Mouse (Mus musculus) midbrain, embryonic 12.5 days (tissue): ENCODE results near the gene Rgs16. TPM values are rescaled to one million over a fixed set of nuclear protein-coding genes. Genes with fewer than 3 reads are reported as not detected.
"Not testable (repeated sequence)": the region's sequence is repeated elsewhere in the genome, so short reads cannot be mapped to it uniquely, and the experiment has no call there.

Experiments
- ATAC-seq: fragments of 200-750 bp; cut with Nextera tagmentation; 2 replicates; pipeline ENCODE4 v1.8.0; 2017; ENCODE audit warnings: low read depth, moderate TSS enrichment, moderate library complexity; ENCODE audit not compliant: low FRiP score
- H3K27ac ChIP-seq: fragments of 300-500 bp; sonication (generic); replicated peaks from 2 replicates; pipeline ENCODE4 v1.5.1; 2016; ENCODE audit warnings: mild to moderate bottlenecking
- H3K27me3 ChIP-seq: fragments of 300-500 bp; sonication (generic); 2 replicates; pipeline ENCODE4 v1.6.1; 2016; ENCODE audit warnings: mild to moderate bottlenecking
- H3K36me3 ChIP-seq: fragments of 300-500 bp; sonication (generic); 2 replicates; pipeline ENCODE4 v1.6.1; 2016
- H3K4me1 ChIP-seq: fragments of 300-500 bp; sonication (generic); 2 replicates; pipeline ENCODE4 v1.6.1; 2016
- H3K4me2 ChIP-seq: fragments of 300-500 bp; sonication (generic); replicated peaks from 2 replicates; pipeline ENCODE4 v1.6.1; 2016; ENCODE audit warnings: mild to moderate bottlenecking, moderate library complexity
- H3K4me3 ChIP-seq: fragments of 300-500 bp; sonication (generic); 2 replicates; pipeline ENCODE4 v1.5.1; 2016; ENCODE audit warnings: mild to moderate bottlenecking
- H3K9ac ChIP-seq: fragments of 300-500 bp; sonication (generic); replicated peaks from 2 replicates; pipeline ENCODE4 v1.6.1; 2016; ENCODE audit warnings: mild to moderate bottlenecking, moderate library complexity
- H3K9me3 ChIP-seq: fragments of 300-500 bp; sonication (generic); 2 replicates; pipeline ENCODE4 v1.6.1; 2016; ENCODE audit warnings: mild to moderate bottlenecking
- whole genome bisulfite sequencing: fragments of 180-500 bp; shearing (Covaris S2); methylation state at CpG from one replicate; pipeline ENCODE4 v1.1.7; 2016; 5-methylcytosine and 5-hydroxymethylcytosine counted together
- polyA plus RNA-seq: library from polyadenylated mRNA; unstranded; fragments of >200 nt; fragmentation: Nextera tagmentation; extraction: Ambion mirVana; gene quantifications from 2 replicates; pipeline ENCODE4 v1.2.1, GENCODE M21; 2016

Gene Rgs16
- polyA plus RNA-seq, 1 experiment from 2014 or later: 46.3 TPM

DNA sequence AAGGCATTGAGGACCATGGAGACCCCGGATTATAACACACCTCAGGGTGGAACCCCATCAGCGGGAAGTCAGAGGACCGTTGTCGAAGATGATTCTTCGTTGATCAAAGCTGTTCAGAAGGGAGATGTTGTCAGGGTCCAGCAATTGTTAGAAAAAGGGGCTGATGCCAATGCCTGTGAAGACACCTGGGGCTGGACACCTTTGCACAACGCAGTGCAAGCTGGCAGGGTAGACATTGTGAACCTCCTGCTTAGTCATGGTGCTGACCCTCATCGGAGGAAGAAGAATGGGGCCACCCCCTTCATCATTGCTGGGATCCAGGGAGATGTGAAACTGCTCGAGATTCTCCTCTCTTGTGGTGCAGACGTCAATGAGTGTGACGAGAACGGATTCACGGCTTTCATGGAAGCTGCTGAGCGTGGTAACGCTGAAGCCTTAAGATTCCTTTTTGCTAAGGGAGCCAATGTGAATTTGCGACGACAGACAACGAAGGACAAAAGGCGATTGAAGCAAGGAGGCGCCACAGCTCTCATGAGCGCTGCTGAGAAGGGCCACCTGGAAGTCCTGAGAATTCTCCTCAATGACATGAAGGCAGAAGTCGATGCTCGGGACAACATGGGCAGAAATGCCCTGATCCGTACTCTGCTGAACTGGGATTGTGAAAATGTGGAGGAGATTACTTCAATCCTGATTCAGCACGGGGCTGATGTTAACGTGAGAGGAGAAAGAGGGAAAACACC, 13.7 kb downstream of the Rgs16 start:
- Histone ChIP-seq H3K4me2 (no peak overlapping the region), H3K27me3 (no peaks in the 10 kb centered on the region), H3K4me3 (no peak overlapping the region), H3K9ac (no peak overlapping the region), H3K4me1 (peaks cover 23% of the 10 kb centered on the region), H3K27ac (no peak overlapping the region), H3K9me3 (no peaks in the 10 kb centered on the region), H3K36me3 (peaks cover 41% of the 10 kb centered on the region)
- no peak for ATAC-seq
- WGBS: 81% methylated on average over 25 of the region's 25 CpGs

DNA sequence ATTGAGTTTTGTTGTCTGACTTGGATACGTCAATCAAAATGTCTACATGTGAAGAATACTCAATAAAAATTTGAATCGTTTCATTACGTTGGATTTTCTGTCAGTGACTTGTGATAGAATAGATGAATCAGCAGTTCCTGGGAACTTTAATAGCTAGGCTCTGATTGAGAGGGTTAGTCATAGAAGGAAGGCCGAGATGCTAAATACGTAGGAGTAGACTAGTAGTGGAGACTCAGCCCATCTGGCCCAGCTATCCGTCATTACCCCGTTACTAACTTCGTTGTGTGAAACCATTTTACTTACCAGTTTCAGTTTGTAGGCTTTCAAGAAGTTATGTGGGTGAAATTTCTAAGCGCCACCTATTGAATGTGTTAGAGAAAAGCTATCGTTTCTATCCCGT, 24.0 kb downstream of the Rgs16 start:
- Histone ChIP-seq H3K9ac (no peak overlapping the region), H3K9me3 (no peaks in the 10 kb centered on the region), H3K4me3 (no peak overlapping the region), H3K27ac (no peak overlapping the region), H3K36me3 (peaks cover 35% of the 10 kb centered on the region), H3K4me1 (no peaks in the 10 kb centered on the region), H3K4me2 (no peak overlapping the region), H3K27me3 (no peaks in the 10 kb centered on the region)
- WGBS: 91% methylated on average over 11 of the region's 11 CpGs
- no peak for ATAC-seq

DNA sequence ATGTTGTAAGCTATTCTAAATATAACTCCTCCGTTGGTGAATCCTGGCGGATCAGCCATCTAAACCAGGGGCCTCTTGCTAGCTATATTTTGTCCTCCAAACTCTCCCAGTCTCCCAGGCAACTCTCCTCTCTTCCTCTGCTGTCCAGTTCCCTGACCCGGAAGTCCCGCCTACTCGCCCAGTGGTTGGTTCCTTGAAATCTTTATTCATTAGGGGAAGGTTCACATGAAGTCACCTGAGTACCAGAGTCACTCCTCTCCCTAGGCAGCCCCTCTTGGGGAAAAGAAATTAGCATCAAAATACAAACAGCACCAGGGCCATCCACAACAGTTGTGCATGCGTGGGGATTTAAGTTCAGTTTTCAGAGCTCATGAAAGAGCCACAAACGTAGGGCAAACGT, 26.1 kb downstream of the Rgs16 start:
- no peaks in the 10 kb centered on the region for H3K4me1 ChIP-seq
- H3K4me3 ChIP-seq: no peak overlapping the region
- H3K27me3 ChIP-seq: no peaks in the 10 kb centered on the region
- H3K36me3 ChIP-seq: peaks cover 14% of the 10 kb centered on the region
- no peaks in the 10 kb centered on the region for H3K9me3 ChIP-seq
- 42% methylated on average over 8 of the region's 8 CpGs for WGBS
- no peak overlapping the region for H3K9ac ChIP-seq
- H3K4me2 ChIP-seq: no peak overlapping the region
- no peak for ATAC-seq
- H3K27ac ChIP-seq: no peak overlapping the region

DNA sequence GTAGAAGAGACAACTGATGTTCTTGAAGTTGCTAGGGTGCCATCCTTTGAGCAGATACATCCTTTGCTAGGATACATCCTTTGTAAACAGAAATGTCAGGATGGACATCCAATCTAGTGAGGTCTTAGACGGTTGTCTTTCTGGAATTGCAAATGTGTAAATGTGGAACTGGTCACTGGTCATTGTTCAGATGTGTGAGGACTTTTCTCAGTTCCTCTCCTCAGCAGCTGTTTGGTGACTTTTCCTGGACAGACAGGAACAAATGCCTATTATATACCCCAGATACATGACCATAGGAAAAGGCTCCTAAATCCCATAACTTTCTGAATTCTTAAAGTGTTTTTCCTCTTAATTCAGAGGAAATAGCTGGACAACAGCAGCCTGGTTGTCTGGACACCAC, 27.1 kb downstream of the Rgs16 start:
- ATAC-seq: no peak
- no peak overlapping the region for H3K27ac ChIP-seq
- no peak overlapping the region for H3K9ac ChIP-seq

DNA sequence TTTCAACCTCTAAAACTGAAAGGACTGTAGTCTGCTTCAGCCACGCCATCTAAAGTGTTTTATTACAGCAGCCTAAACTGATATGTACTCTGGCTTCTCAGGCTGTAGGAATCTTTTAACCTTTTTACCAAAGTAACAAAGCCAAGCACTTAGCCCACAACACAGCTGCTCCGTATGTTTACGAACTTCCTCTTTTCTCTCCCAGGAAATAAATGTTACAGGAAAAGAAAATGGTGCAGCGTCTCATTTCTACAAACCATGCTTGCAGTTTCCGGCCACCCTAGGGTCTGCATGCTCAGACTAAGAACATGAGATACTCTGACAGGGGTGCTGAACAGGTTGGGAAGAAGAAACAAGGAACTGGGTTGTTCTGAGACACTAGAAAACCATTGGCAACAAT, 28.3 kb downstream of the Rgs16 start:
- no peaks in the 10 kb centered on the region for H3K9me3 ChIP-seq
- H3K4me1 ChIP-seq: no peaks in the 10 kb centered on the region
- no peak overlapping the region for H3K4me3 ChIP-seq
- H3K36me3 ChIP-seq: no peaks in the 10 kb centered on the region
- no peaks in the 10 kb centered on the region for H3K27me3 ChIP-seq
- no peak for ATAC-seq
- H3K9ac ChIP-seq: no peak overlapping the region
- H3K27ac ChIP-seq: no peak overlapping the region
- no peak overlapping the region for H3K4me2 ChIP-seq
- WGBS: 91% methylated on average over 5 of the region's 5 CpGs

More for the DNA sequence above, 27.1 kb downstream of the Rgs16 start:
- Histone ChIP-seq H3K9me3 (no peaks in the 10 kb centered on the region), H3K4me2 (no peak overlapping the region), H3K27me3 (no peaks in the 10 kb centered on the region), H3K36me3 (peaks cover 9% of the 10 kb centered on the region; the same call in 1 of the 2 replicates), H3K4me1 (no peaks in the 10 kb centered on the region), H3K4me3 (no peak overlapping the region)
- 85% methylated on average over 1 of the region's 1 CpGs for WGBS

DNA sequence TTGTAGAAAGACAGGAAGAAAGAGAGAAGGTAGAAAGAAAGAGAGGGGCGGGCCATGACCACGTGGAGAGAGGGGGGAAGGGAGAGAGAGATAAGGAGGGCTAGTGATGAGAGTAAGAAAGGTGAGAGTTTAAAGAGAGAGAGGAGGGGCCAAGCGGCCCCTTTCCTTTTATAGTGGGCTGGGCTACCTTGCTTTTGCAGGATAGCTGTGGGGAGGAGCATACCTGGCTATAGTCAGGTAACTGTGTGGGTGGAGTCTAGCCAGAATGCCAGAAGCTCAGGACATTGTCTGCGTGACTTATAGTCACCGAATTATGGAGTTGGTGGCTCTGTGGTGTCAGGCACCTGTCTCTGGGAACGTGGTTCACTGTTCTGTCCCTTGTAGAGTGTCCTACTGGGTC, 29.4 kb downstream of the Rgs16 start:
- not testable (repeated sequence) for H3K4me3 ChIP-seq, H3K36me3 ChIP-seq, H3K9ac ChIP-seq, H3K4me2 ChIP-seq, ATAC-seq, H3K9me3 ChIP-seq, H3K27ac ChIP-seq, H3K27me3 ChIP-seq, H3K4me1 ChIP-seq
- 69% methylated on average over 6 of the region's 6 CpGs for WGBS

DNA sequence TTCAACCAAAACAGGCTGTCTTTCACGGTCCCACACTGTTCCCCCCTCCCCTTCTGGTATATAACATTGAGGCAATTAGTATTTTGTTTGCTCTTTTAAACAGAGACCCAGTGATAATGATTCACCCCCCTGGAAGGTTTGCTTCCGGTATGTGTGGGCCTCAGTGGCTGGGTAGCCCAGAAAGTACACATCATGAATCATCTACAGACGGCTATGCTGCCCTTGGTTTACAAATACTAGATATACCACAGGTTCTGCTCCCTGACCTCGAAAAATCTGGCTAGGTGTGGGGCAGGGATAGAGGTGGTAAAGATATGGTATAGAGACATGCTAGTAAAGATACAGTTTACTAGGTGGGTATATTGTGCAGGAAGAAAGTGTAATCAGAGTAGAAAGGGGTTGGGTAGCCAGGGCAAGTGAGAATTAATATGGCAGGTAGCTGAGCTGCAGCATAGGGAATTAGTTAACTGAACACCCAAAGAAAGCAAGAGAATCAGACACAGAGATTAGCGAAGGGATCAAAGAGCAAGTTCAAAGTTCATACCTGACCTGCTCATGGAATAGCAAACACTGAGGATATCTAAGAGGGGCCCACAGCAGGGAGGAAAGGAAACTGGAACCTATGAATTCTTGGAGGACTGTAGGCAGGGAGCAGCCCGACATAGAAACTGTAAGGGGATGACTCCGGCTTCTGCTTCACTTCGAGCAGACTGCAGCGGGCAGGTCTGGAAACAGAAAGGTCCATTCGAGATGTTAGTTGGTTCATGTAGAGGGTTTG, 30.0 kb downstream of the Rgs16 start:
- no peak overlapping the region for H3K4me3 ChIP-seq
- H3K4me1 ChIP-seq: no peaks in the 10 kb centered on the region
- H3K36me3 ChIP-seq: no peaks in the 10 kb centered on the region
- no peak for ATAC-seq
- no peaks in the 10 kb centered on the region for H3K9me3 ChIP-seq
- no peak overlapping the region for H3K27ac ChIP-seq
- no peak overlapping the region for H3K4me2 ChIP-seq
- WGBS: 85% methylated on average over 10 of the region's 10 CpGs
- no peak overlapping the region for H3K9ac ChIP-seq
- H3K27me3 ChIP-seq: no peaks in the 10 kb centered on the region

DNA sequence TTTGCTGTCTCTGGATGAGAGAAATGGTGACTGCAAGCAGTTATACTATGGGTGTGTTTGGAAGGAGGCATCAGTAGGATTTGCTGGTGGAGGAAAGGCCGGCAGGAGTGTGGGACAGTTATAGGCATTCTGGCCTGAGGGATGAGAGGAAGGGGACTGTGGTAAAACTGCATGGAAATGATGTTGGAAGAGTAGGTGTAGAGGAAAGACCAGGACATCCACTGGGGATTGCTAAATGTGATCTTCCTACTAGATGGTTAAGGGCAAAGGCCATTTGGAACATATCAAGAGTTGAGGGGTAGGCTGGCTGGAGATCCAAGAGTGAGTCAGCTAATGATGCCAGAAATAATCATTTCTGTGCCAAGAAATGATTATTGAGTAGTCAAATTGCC, 30.6 kb downstream of the Rgs16 start:
- WGBS: 96% methylated on average over 1 of the region's 1 CpGs
- Histone ChIP-seq H3K27ac (no peak overlapping the region), H3K4me3 (no peak overlapping the region), H3K36me3 (no peaks in the 10 kb centered on the region), H3K9ac (no peak overlapping the region), H3K4me2 (no peak overlapping the region), H3K27me3 (no peaks in the 10 kb centered on the region), H3K9me3 (no peaks in the 10 kb centered on the region), H3K4me1 (no peaks in the 10 kb centered on the region)
- no peak for ATAC-seq

DNA sequence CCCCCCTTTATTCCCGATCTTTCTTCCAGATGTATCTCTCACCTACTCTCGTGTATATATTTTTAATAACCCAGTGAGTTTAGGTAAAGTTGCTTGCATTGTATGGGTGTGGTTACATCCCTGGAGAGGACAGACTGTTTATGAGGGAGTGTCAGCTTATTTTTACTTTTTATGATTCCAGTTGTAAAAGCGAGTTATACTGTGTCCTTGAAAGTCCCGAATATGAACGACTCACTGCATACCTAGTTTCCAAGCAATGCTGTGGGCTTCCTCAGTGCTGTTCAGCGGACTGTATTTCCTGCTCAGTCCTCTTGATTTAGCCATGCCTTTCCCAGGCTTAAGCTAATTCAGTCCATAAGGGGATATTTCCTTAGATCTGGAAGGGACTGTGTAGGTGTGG, 35.0 kb downstream of the Rgs16 start:
- Histone ChIP-seq H3K4me3 (no peak overlapping the region), H3K4me1 (no peaks in the 10 kb centered on the region), H3K27ac (no peak overlapping the region), H3K27me3 (no peaks in the 10 kb centered on the region), H3K9me3 (no peaks in the 10 kb centered on the region), H3K9ac (no peak overlapping the region), H3K4me2 (no peak overlapping the region), H3K36me3 (no peaks in the 10 kb centered on the region)
- no peak for ATAC-seq
- 91% methylated on average over 6 of the region's 6 CpGs for WGBS

DNA sequence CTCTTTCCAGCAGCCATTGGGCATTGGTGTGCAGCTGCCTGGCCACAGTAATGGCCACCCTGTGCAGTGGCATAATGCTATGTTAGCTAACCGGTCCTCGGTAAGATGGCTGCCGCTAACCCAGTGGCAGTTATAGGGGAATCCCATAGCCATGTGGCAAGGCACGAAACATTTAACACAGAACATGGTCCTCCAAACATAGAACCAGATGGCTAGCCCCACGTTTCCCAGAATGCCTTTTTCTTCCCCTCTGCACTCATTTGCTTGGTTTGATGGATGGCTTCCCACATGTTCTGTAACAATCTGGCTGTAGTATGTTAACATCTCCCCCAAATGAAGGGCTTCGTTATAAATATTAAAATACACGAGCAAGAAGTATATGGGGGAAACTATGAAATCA, 36.1 kb downstream of the Rgs16 start:
- no peaks in the 10 kb centered on the region for H3K4me1 ChIP-seq
- H3K4me2 ChIP-seq: no peak overlapping the region
- H3K27ac ChIP-seq: no peak overlapping the region
- 93% methylated on average over 7 of the region's 7 CpGs for WGBS
- no peak overlapping the region for H3K9ac ChIP-seq
- ATAC-seq: no peak
- H3K27me3 ChIP-seq: no peaks in the 10 kb centered on the region
- H3K4me3 ChIP-seq: no peak overlapping the region
- no peaks in the 10 kb centered on the region for H3K9me3 ChIP-seq
- no peaks in the 10 kb centered on the region for H3K36me3 ChIP-seq

DNA sequence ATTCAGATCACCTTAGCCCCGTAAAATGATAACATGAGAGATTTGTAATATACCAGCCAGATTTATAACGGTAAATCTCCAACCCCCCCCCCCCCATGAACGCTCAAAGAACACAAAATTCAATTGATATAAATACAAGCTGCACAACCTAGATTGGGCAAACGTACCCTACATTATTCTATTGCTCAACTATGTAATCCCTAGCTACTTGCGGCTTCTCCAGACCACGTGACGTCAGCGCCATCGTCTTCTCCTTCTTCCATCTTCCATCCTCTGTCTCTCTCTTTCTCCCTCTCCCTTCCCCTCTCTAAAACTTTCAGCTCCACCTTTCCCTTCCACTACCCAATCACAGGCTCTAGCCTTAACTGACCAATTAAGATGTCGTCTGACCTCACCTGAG, 38.1 kb downstream of the Rgs16 start:
- Histone ChIP-seq H3K27me3 (no peaks in the 10 kb centered on the region), H3K4me1 (no peaks in the 10 kb centered on the region), H3K36me3 (no peaks in the 10 kb centered on the region), H3K4me3 (no peak overlapping the region), H3K27ac (no peak overlapping the region), H3K9ac (no peak overlapping the region), H3K9me3 (no peaks in the 10 kb centered on the region), H3K4me2 (no peak overlapping the region)
- ATAC-seq: no peak
- 88% methylated on average over 10 of the region's 10 CpGs for WGBS

DNA sequence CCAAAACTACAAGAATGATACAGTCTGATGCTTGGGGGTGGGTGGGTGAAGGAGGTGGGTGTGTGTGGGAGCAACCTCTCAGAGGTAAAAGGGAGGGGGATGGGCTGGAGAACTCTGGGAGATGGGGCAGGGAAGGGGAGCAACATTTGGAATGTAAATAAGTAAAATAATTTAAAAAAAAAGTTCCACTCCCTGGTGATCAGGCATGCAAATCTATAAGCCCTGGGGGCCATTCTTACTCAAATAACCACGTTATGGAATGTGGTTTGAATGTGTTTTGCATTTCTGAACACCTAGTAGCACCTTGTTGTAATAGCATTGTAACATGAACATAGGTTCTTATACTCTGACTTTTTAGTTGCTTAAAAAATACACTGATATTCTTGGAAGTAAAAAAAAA, 43.2 kb downstream of the Rgs16 start:
- Histone ChIP-seq H3K36me3 (no peaks in the 10 kb centered on the region), H3K4me3 (no peak overlapping the region), H3K27ac (no peak overlapping the region), H3K4me2 (no peak overlapping the region), H3K4me1 (no peaks in the 10 kb centered on the region), H3K9me3 (no peaks in the 10 kb centered on the region), H3K27me3 (no peaks in the 10 kb centered on the region), H3K9ac (no peak overlapping the region)
- no peak for ATAC-seq
- WGBS: 43% methylated on average over 1 of the region's 1 CpGs
